Mouse (Mus musculus): ENCODE measurements at regions not wholly inside any gene's neighbourhood (a gene's known extent, or its start where the extent isn't known, plus 50 kb on each side); places are given as distances from the start of the nearest gene placed in this dataset.

DNA sequence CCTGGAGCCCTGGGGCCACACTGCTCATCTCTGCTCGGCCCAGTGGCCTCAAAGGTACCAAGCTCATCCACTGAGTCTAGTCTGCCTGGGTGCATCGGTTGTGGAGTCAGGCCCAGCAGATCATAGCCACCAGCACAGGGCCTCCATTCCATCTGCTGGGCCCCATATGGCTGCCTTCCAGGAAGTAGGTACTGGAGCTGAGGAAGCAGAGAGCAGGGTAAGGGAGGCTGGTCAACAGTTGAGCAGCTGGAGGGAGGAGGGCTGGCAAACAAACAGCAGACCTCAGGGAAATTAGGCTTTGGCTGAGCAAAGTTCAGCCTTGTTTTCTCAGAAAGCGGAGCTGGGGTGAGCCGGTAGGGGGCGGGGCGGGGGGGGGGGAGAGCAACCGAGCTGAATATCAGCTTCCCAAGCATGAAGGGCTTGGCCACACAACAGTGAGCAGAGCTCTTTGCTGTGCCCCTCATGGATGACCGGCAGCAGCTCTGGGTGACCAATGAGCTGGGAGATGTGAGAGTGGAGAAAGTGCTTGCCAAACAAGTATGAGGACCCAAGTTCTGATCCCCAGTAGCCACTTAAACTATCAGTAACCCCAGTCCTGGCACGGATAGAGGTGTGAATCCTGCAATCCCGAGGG is 121.0 kb downstream of the Tomm20 start:
- DNase-seq (ENCODE audit: low spot score): peak; percentile 47
- H3K9me3 ChIP-seq (ENCODE audit: control insufficient read depth, low read length): no peaks in the 10 kb centered on the region
- no peak overlapping the region for H3K4me2 ChIP-seq (ENCODE audit: low read depth, severe bottlenecking)
- 60% methylated on average over 10 of the region's 10 CpGs for WGBS
- H3K4me1 ChIP-seq (ENCODE audit: control insufficient read depth, insufficient read depth, low read length): peaks cover 18% of the 10 kb centered on the region
- no peaks in the 10 kb centered on the region for H3K36me3 ChIP-seq (ENCODE audit: control insufficient read depth, insufficient read depth, low read length)
- no peaks in the 10 kb centered on the region for H3K27me3 ChIP-seq (ENCODE audit: control insufficient read depth, insufficient read depth, low read length)
- no peak overlapping the region for H3K4me3 ChIP-seq (ENCODE audit: low read depth, low read length)
- peak overlapping the region; percentile 68 for H3K27ac ChIP-seq (replicated peaks; ENCODE audit: low read depth, low read length)
- no peak for ATAC-seq (ENCODE audit: insufficient number of reproducible peaks, low FRiP score, low TSS enrichment, low read depth)
- no peak overlapping the region for H3K9ac ChIP-seq (ENCODE audit: low read length)

DNA sequence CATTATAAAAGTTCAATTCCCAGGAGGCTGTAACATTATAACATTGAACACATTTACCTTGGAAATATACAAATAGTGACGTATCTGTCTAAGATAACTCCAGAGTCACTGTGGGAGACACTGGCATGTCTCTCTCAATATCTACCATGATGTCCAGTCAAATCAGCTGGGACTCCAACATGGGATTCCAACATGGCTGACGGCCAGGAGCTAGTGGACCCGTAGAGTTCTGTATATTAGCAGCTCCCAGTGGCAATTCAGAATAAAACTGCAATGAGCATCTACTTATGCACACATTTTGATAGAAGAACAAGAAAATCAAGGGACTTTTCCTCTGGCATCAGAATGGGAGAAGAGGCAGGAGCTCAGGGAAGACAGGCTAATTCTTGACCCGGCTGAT is 123.4 kb downstream of the Tomm20 start:
- Histone ChIP-seq H3K4me3 (ENCODE audit: low read depth, low read length) (no peak overlapping the region), H3K27me3 (ENCODE audit: control insufficient read depth, insufficient read depth, low read length) (no peaks in the 10 kb centered on the region), H3K9ac (ENCODE audit: low read length) (no peak overlapping the region), H3K36me3 (ENCODE audit: control insufficient read depth, insufficient read depth, low read length) (no peaks in the 10 kb centered on the region), H3K27ac (replicated peaks; ENCODE audit: low read depth, low read length) (no peak overlapping the region), H3K4me1 (ENCODE audit: control insufficient read depth, insufficient read depth, low read length) (peaks cover 10% of the 10 kb centered on the region), H3K4me2 (ENCODE audit: low read depth, severe bottlenecking) (no peak overlapping the region), H3K9me3 (ENCODE audit: control insufficient read depth, low read length) (no peaks in the 10 kb centered on the region)
- DNase-seq (ENCODE audit: low spot score): no peak
- WGBS: 90% methylated on average over 4 of the region's 4 CpGs
- no peak for ATAC-seq (ENCODE audit: insufficient number of reproducible peaks, low FRiP score, low TSS enrichment, low read depth)

DNA sequence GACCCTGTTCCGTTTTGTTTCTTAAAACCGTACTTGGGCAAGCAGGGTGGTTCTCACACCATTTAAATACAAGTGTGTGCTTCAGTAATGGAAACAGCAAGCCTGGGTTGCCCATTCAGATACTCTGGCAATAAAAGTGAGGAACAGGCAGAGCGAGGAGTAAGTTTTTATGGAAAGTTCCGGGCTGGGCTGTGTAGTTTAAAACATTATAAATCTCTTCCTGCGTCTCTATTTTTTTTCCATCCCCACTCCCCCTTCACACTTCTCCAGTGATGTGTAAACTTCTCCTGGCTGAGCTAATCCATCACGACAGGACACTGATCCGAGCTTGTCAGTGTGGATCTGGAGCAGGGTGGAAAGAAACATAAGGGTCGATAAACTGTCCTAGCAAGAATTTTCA is 124.4 kb downstream of the Tomm20 start:
- DNase-seq (ENCODE audit: low spot score) (no peak), ATAC-seq (ENCODE audit: insufficient number of reproducible peaks, low FRiP score, low TSS enrichment, low read depth) (no peak)
- Histone ChIP-seq H3K4me3 (ENCODE audit: low read depth, low read length) (no peak overlapping the region), H3K27me3 (ENCODE audit: control insufficient read depth, insufficient read depth, low read length) (no peaks in the 10 kb centered on the region), H3K27ac (replicated peaks; ENCODE audit: low read depth, low read length) (no peak overlapping the region), H3K36me3 (ENCODE audit: control insufficient read depth, insufficient read depth, low read length) (no peaks in the 10 kb centered on the region), H3K9me3 (ENCODE audit: control insufficient read depth, low read length) (no peaks in the 10 kb centered on the region), H3K4me2 (ENCODE audit: low read depth, severe bottlenecking) (no peak overlapping the region), H3K9ac (ENCODE audit: low read length) (no peak overlapping the region), H3K4me1 (ENCODE audit: control insufficient read depth, insufficient read depth, low read length) (peaks cover 4% of the 10 kb centered on the region)
- 54% methylated on average over 8 of the region's 8 CpGs for WGBS

DNA sequence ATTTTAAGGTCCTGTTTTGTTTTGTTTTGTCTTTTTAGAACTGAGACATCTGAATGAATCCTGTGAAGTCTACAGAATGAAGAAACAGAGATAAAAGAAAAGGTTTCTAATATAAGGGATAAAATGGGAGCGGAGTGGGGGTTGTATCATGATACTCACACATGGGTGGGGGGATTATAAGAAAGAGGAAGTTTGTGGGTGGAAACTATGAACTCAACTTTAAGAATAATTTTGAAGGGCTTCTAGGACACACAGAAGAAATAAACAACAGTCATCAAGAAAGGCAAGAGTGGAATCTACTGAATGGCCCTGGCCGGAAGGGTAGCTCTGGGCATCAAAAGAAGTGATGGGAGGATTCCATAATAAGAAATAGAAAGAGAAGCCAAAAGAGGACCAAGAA is 125.1 kb downstream of the Tomm20 start:
- ATAC-seq (ENCODE audit: insufficient number of reproducible peaks, low FRiP score, low TSS enrichment, low read depth) (no peak), DNase-seq (ENCODE audit: low spot score) (no peak)
- Histone ChIP-seq H3K9ac (ENCODE audit: low read length) (no peak overlapping the region), H3K9me3 (ENCODE audit: control insufficient read depth, low read length) (no peaks in the 10 kb centered on the region), H3K4me2 (ENCODE audit: low read depth, severe bottlenecking) (no peak overlapping the region), H3K36me3 (ENCODE audit: control insufficient read depth, insufficient read depth, low read length) (no peaks in the 10 kb centered on the region), H3K27me3 (ENCODE audit: control insufficient read depth, insufficient read depth, low read length) (no peaks in the 10 kb centered on the region), H3K4me3 (ENCODE audit: low read depth, low read length) (no peak overlapping the region), H3K4me1 (ENCODE audit: control insufficient read depth, insufficient read depth, low read length) (peaks cover 1% of the 10 kb centered on the region), H3K27ac (replicated peaks; ENCODE audit: low read depth, low read length) (no peak overlapping the region)
- WGBS: 95% methylated on average over 2 of the region's 2 CpGs

DNA sequence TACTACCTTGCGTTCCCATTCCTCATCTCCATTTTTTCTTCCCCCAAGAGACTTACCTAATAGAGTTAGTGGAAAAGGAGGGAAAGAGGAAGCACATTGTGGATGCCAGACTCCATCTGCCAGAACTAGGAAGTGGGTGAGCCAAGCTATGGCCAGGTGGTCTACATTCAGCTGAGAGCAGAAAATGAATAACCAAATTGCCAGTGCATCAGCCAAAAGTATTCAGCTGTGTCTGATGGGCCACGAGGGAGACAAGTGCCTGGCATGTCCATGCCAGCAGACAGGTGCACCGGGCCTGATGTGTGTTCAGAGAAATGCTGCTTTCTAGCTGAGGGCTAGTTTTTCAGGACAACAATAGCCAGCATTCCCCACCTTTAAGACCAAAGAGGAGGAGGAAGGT is 126.4 kb downstream of the Tomm20 start:
- Histone ChIP-seq H3K9me3 (ENCODE audit: control insufficient read depth, low read length) (no peaks in the 10 kb centered on the region), H3K36me3 (ENCODE audit: control insufficient read depth, insufficient read depth, low read length) (no peaks in the 10 kb centered on the region), H3K27ac (replicated peaks; ENCODE audit: low read depth, low read length) (no peak overlapping the region), H3K27me3 (ENCODE audit: control insufficient read depth, insufficient read depth, low read length) (no peaks in the 10 kb centered on the region), H3K4me1 (ENCODE audit: control insufficient read depth, insufficient read depth, low read length) (no peaks in the 10 kb centered on the region), H3K4me2 (ENCODE audit: low read depth, severe bottlenecking) (no peak overlapping the region), H3K4me3 (ENCODE audit: low read depth, low read length) (no peak overlapping the region), H3K9ac (ENCODE audit: low read length) (no peak overlapping the region)
- DNase-seq (ENCODE audit: low spot score): no peak
- no peak for ATAC-seq (ENCODE audit: insufficient number of reproducible peaks, low FRiP score, low TSS enrichment, low read depth)
- WGBS: 94% methylated on average over 3 of the region's 3 CpGs

DNA sequence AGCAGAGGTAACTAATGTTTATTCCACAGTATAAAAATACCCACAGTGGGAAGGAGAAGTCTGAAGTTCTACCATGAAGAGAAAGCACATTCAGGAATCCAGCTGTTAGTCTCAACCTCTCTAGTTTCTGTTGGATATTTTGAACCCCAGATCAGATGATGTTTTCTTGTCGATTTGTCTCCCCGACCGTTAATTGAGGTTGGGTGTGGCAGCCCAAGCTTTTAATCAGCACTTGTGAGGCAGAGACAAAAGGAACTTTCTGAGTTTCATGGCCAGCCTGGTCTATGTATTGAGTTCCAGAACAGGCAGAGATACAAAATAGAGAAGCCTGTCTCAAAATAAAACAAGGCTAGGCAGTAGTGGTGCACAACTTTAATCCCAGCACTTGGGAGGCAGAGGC is 129.5 kb downstream of the Tomm20 start:
- ATAC-seq (ENCODE audit: insufficient number of reproducible peaks, low FRiP score, low TSS enrichment, low read depth) (no peak), DNase-seq (ENCODE audit: low spot score) (no peak)
- Histone ChIP-seq H3K4me1 (ENCODE audit: control insufficient read depth, insufficient read depth, low read length) (no peaks in the 10 kb centered on the region), H3K27ac (replicated peaks; ENCODE audit: low read depth, low read length) (no peak overlapping the region), H3K9me3 (ENCODE audit: control insufficient read depth, low read length) (no peaks in the 10 kb centered on the region; the same call in 1 of the 2 replicates), H3K9ac (ENCODE audit: low read length) (no peak overlapping the region), H3K27me3 (ENCODE audit: control insufficient read depth, insufficient read depth, low read length) (no peaks in the 10 kb centered on the region), H3K36me3 (ENCODE audit: control insufficient read depth, insufficient read depth, low read length) (no peaks in the 10 kb centered on the region), H3K4me3 (ENCODE audit: low read depth, low read length) (no peak overlapping the region), H3K4me2 (ENCODE audit: low read depth, severe bottlenecking) (no peak overlapping the region)
- WGBS: 92% methylated on average over 3 of the region's 3 CpGs

DNA sequence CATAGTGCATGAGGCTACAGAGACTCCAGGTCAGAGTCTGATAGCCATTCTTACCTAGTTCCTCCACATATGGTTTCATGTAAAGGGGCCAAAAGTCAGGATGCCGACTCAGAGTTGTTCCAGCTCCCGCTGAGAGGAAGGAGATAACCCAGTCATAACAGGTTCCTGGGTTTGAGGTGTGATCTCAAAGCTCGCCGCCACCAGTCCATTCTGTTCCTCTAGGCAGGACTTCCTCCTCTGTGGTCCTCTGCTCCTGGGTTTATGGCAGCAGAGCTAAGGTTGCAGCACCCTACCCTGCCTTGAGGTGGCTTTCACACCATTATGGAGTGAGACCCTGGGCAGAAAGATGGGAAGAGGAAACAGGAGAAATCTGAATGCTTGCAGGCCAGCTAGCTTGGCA is 131.2 kb downstream of the Tomm20 start:
- Histone ChIP-seq H3K4me1 (ENCODE audit: control insufficient read depth, insufficient read depth, low read length) (no peaks in the 10 kb centered on the region), H3K4me2 (ENCODE audit: low read depth, severe bottlenecking) (no peak overlapping the region), H3K9me3 (ENCODE audit: control insufficient read depth, low read length) (no peaks in the 10 kb centered on the region; the same call in 1 of the 2 replicates), H3K27ac (replicated peaks; ENCODE audit: low read depth, low read length) (no peak overlapping the region), H3K4me3 (ENCODE audit: low read depth, low read length) (no peak overlapping the region), H3K36me3 (ENCODE audit: control insufficient read depth, insufficient read depth, low read length) (no peaks in the 10 kb centered on the region), H3K9ac (ENCODE audit: low read length) (no peak overlapping the region), H3K27me3 (ENCODE audit: control insufficient read depth, insufficient read depth, low read length) (no peaks in the 10 kb centered on the region)
- ATAC-seq (ENCODE audit: insufficient number of reproducible peaks, low FRiP score, low TSS enrichment, low read depth): no peak
- 58% methylated on average over 4 of the region's 4 CpGs for WGBS
- no peak for DNase-seq (ENCODE audit: low spot score)

DNA sequence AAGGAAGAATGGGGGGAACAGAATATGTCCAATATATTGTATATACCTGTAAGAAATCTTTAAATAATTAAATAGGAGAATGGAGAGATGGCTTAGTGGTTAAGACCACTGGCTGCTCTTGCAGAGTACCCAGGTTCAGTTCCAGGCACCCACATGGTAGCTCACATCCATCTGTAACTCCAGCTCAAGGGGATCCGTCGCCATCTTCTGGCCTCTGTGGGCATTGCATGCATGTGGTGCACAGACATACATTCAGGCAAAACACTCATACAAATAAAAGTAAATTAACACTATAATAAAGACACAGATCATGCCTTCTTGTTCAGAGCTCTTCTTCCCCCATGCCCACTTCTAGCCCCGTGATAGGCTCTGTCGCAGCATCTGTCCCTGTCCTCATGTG is 132.0 kb downstream of the Tomm20 start:
- Histone ChIP-seq H3K4me1 (ENCODE audit: control insufficient read depth, insufficient read depth, low read length) (no peaks in the 10 kb centered on the region), H3K9ac (ENCODE audit: low read length) (no peak overlapping the region), H3K4me3 (ENCODE audit: low read depth, low read length) (no peak overlapping the region), H3K4me2 (ENCODE audit: low read depth, severe bottlenecking) (no peak overlapping the region), H3K27ac (replicated peaks; ENCODE audit: low read depth, low read length) (no peak overlapping the region), H3K36me3 (ENCODE audit: control insufficient read depth, insufficient read depth, low read length) (no peaks in the 10 kb centered on the region), H3K27me3 (ENCODE audit: control insufficient read depth, insufficient read depth, low read length) (no peaks in the 10 kb centered on the region), H3K9me3 (ENCODE audit: control insufficient read depth, low read length) (no peaks in the 10 kb centered on the region; the same call in 1 of the 2 replicates)
- 74% methylated on average over 4 of the region's 4 CpGs for WGBS
- ATAC-seq (ENCODE audit: insufficient number of reproducible peaks, low FRiP score, low TSS enrichment, low read depth) (no peak), DNase-seq (ENCODE audit: low spot score) (no peak)

DNA sequence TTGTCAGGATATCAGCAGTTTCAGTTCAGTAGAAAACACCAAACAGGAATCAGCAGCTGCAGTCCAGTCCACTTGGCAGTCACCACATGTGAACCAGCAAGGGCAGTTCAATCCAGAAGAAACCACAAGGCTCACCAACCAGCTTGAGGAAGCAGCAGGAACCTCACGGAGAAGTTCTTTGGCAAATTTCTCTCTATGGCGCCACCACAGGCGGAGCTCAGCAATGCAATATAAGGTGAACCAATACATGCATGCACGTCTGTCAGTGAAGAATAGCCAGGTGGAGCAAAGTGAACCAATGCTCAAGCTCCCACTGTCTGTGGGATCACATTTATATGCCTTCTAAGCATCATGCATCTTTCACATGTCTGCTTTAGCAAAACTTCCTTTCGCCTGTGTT is 132.9 kb downstream of the Tomm20 start:
- Histone ChIP-seq H3K4me1 (ENCODE audit: control insufficient read depth, insufficient read depth, low read length) (no peaks in the 10 kb centered on the region), H3K27me3 (ENCODE audit: control insufficient read depth, insufficient read depth, low read length) (no peaks in the 10 kb centered on the region), H3K4me2 (ENCODE audit: low read depth, severe bottlenecking) (no peak overlapping the region), H3K27ac (replicated peaks; ENCODE audit: low read depth, low read length) (no peak overlapping the region), H3K4me3 (ENCODE audit: low read depth, low read length) (no peak overlapping the region), H3K9me3 (ENCODE audit: control insufficient read depth, low read length) (no peaks in the 10 kb centered on the region; the same call in 1 of the 2 replicates), H3K36me3 (ENCODE audit: control insufficient read depth, insufficient read depth, low read length) (no peaks in the 10 kb centered on the region), H3K9ac (ENCODE audit: low read length) (no peak overlapping the region)
- DNase-seq (ENCODE audit: low spot score): no peak
- WGBS: 92% methylated on average over 5 of the region's 5 CpGs
- no peak for ATAC-seq (ENCODE audit: insufficient number of reproducible peaks, low FRiP score, low TSS enrichment, low read depth)
